Mouse (Mus musculus) brain, adult 2 months (tissue): Measurements from ENCODE around the gene Thsd4.

Experiments used
- DNase-seq: peaks from one replicate; pipeline ENCODE4 v3.0.0; 2011; ENCODE audit warnings: low read depth, low spot score

Thsd4 gene

GRCm38 (mm10) chr9:60152990-60153389 is 368.9 kb downstream of the Thsd4 start:
- no peak for DNase-seq

GRCm38 (mm10) chr9:60151897-60152627 is 369.8 kb downstream of the Thsd4 start:
- DNase-seq, result no peak

- no peak for DNase-seq
Measured at GRCm38 (mm10) chr9:60150511-60150910, 371.3 kb downstream of the Thsd4 start.

- DNase-seq, result no peak
Measured at GRCm38 (mm10) chr9:60148988-60149387, 372.9 kb downstream of the Thsd4 start.

GRCm38 (mm10) chr9:60147401-60147800 is 374.4 kb downstream of the Thsd4 start:
- DNase-seq, result no peak

- DNase-seq, result peak; percentile 85
Measured at GRCm38 (mm10) chr9:60143816-60144215, 378.0 kb downstream of the Thsd4 start.

GRCm38 (mm10) chr9:60141081-60141514 is 380.7 kb downstream of the Thsd4 start:
- peak; percentile 48 for DNase-seq

- DNase-seq, result no peak
Measured at GRCm38 (mm10) chr9:60140411-60140810, 381.4 kb downstream of the Thsd4 start.

- DNase-seq, result no peak
Measured at GRCm38 (mm10) chr9:60139446-60139845, 382.4 kb downstream of the Thsd4 start.

- DNase-seq, result peak; percentile 50
Measured at GRCm38 (mm10) chr9:60129235-60129991, 392.4 kb downstream of the Thsd4 start.

- no peak for DNase-seq
Measured at GRCm38 (mm10) chr9:60126961-60127360, 394.9 kb downstream of the Thsd4 start.

GRCm38 (mm10) chr9:60124102-60124501 is 397.7 kb downstream of the Thsd4 start:
- DNase-seq, result no peak

GRCm38 (mm10) chr9:60123066-60123465 is 398.8 kb downstream of the Thsd4 start:
- no peak for DNase-seq

- peak; percentile 57 for DNase-seq
Measured at GRCm38 (mm10) chr9:60119846-60120245, 402.0 kb downstream of the Thsd4 start.

- DNase-seq, result no peak
Measured at GRCm38 (mm10) chr9:60117831-60118230, 404.0 kb downstream of the Thsd4 start.

- DNase-seq, result no peak
Measured at GRCm38 (mm10) chr9:60115711-60116247, 406.1 kb downstream of the Thsd4 start.

GRCm38 (mm10) chr9:60115306-60115705 is 406.5 kb downstream of the Thsd4 start:
- DNase-seq, result no peak

GRCm38 (mm10) chr9:60110200-60110599 is 411.6 kb downstream of the Thsd4 start:
- DNase-seq, result no peak

GRCm38 (mm10) chr9:60106683-60107082 is 415.2 kb downstream of the Thsd4 start:
- DNase-seq, result no peak

GRCm38 (mm10) chr9:60106106-60106505 is 415.7 kb downstream of the Thsd4 start:
- no peak for DNase-seq

- DNase-seq, result no peak
Measured at GRCm38 (mm10) chr9:60094211-60094610, 427.6 kb downstream of the Thsd4 start.

GRCm38 (mm10) chr9:60092428-60092827 is 429.4 kb downstream of the Thsd4 start:
- no peak for DNase-seq

GRCm38 (mm10) chr9:60089441-60089840 is 432.4 kb downstream of the Thsd4 start:
- peak; percentile 52 for DNase-seq
